Mouse (Mus musculus) monocyte, adult 59 days (primary cell): ENCODE measurements around the gene Olfr282. TPM values are rescaled to one million over a fixed set of nuclear protein-coding genes. Genes with fewer than 3 reads are reported as not detected.

Source experiments
- total RNA-seq, 2 experiments: library from RNA; stranded (reverse); gene quantifications; one replicate each; pipeline ENCODE4 v1.2.4; 2023

Olfr282 gene
- not detected for total RNA-seq

DNA sequence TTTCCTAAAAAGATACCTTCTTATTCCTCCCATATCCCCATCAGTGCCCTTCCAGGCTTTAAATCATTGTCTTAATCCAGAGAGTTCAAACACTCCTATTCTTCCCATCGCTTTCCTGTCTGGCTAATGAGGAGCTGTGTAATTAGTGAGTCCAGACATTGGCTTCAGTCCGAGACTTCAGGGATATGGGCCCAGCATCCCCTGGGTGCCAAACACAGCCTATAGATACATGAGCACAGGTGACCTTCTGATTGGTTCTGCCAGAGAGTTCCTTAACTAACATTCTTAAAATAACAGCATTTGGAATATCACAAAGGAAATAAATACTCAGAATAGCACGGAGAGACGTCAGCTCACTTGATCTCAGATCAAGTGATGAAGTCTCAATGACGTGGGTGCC lies at the start of gene Olfr282:
Olfr282 (plus strand) TSS at position 301 of the 400 bp plus-strand sequence.

DNA sequence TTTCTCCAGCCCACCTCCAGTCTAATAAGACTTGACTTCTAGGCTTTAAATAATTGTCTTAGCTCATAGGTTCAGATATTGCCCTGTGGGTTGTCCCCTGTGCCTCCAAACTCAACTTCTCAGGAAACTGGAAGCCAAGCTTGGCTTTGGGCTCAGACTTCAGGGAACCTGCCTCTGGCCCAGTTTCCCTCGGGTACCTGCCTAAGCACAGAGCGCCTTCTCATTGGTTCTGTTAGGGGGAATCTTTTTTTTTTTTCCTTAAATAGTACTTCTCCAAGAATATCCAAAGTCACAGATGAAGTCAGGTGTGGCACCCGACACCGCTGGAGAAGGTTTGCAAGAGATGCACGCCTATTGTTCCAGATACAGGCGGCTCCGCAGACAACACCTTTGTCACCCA lies 21.3 kb downstream of the Olfr282 start, which contains the start of gene Olfr281:
Olfr281 (plus strand) TSS at position 301 of the 400 bp plus-strand sequence.

GRCm38 (mm10) chr15:98469596-98469995 lies 38.6 kb downstream of the Olfr282 start, which contains the start of gene OR5BS1P:
TSS of gene OR5BS1P (plus strand) at chr15:98469896.

GRCm38 (mm10) chr15:98482701-98483100 lies 51.7 kb downstream of the Olfr282 start, which contains the start of gene Lalba:
TSS of gene Lalba (minus strand) at chr15:98482721.

Other genes with a start within 250 kb of the Olfr282 start
- not detected for gene Olfr288, start 235.7 kb upstream of the Olfr282 start, total RNA-seq
- gene Gm44579, start 210.2 kb upstream of the Olfr282 start, total RNA-seq = not detected
- gene Olfr287, start 210.2 kb upstream of the Olfr282 start, total RNA-seq = not detected
- not detected for gene Olfr286, start 196.8 kb upstream of the Olfr282 start, total RNA-seq
- gene H1fnt, start 173.9 kb upstream of the Olfr282 start, total RNA-seq = not detected
- gene Zfp641, start 135.1 kb upstream of the Olfr282 start, total RNA-seq = under 1 TPM; 0.16 to 0.30 TPM
- gene Olfr285, start 113.9 kb upstream of the Olfr282 start, total RNA-seq = not detected
- gene Olfr284, start 90.2 kb upstream of the Olfr282 start, total RNA-seq = not detected
- not detected for gene Olfr283, start 50.3 kb upstream of the Olfr282 start, total RNA-seq
- gene Olfr281, start 21.4 kb downstream of the Olfr282 start, total RNA-seq = not detected
- not detected for gene OR5BS1P, start 38.7 kb downstream of the Olfr282 start, total RNA-seq
- gene Lalba, start 51.5 kb downstream of the Olfr282 start, total RNA-seq = under 1 TPM in 1 of 2 experiments, not detected in 1; 0.73 TPM
- gene Olfr279, start 61.2 kb downstream of the Olfr282 start, total RNA-seq = not detected
- 10 to 100 TPM; 45.3 to 45.5 TPM for gene Kansl2, start 103.0 kb downstream of the Olfr282 start, total RNA-seq
- gene Ccnt1, start 139.7 kb downstream of the Olfr282 start, total RNA-seq = 10 to 100 TPM; 81.2 to 85.4 TPM
- gene 4930415O20Rik, start 139.8 kb downstream of the Olfr282 start, total RNA-seq = not detected
- 1 to 10 TPM; 3.5 to 4.2 TPM for gene Adcy6, start 178.9 kb downstream of the Olfr282 start, total RNA-seq
- 1 to 10 TPM; 4.1 to 4.7 TPM for gene Cacnb3, start 199.6 kb downstream of the Olfr282 start, total RNA-seq
- gene Ddx23, start 231.7 kb downstream of the Olfr282 start, total RNA-seq = 100 to 1,000 TPM in 1 of 2 experiments, 10 to 100 TPM in 1; 97.7 to 139 TPM
- 1 to 10 TPM; 3.8 to 5.4 TPM for gene Rnd1, start 246.2 kb downstream of the Olfr282 start, total RNA-seq